Mouse (Mus musculus): ENCODE results near the gene Agrp. TPM values are rescaled to one million over a fixed set of nuclear protein-coding genes. Genes with fewer than 3 reads are reported as not detected.

Agrp gene
- polyA plus RNA-seq, 1 experiment from 2014 or later = 0.75 TPM

GRCm38 (mm10) chr8:105636018-105636962, 903 bp downstream of the Agrp start, which contains the start of gene Ctcf:
Gene Ctcf (plus strand): TSS chr8:105636568.
- Histone ChIP-seq H3K27me3 (replicated peaks; ENCODE audit: insufficient read depth, low read length) (no peaks in the 10 kb centered on the region), H3K36me3 (ENCODE audit: insufficient read depth, low read length) (no peaks in the 10 kb centered on the region), H3K9ac (replicated peaks; ENCODE audit: low read depth) (peak within 1 kb of the TSS; percentile 89), H3K27ac (ENCODE audit: low read length) (peak within 1 kb of the TSS; percentile 99), H3K4me1 (ENCODE audit: insufficient read depth, low read depth, low read length) (peaks cover 7% of the 10 kb centered on the region; the same call in 1 of the 2 replicates), H3K4me2 (replicated peaks; ENCODE audit: low read depth, low read length) (peak within 1 kb of the TSS; percentile 88), H3K9me3 (ENCODE audit: low read length) (no peaks in the 10 kb centered on the region), H3K4me3 (ENCODE audit: low read depth, low read length) (peak within 1 kb of the TSS; percentile 94)
- WGBS = under 1% methylated on average over 47 of the region's 126 CpGs
- peak; percentile 96 for DNase-seq (ENCODE audit: low spot score)
- peak; percentile 94 for ATAC-seq
- no peak for TF ChIP-seq EP300 (IDR thresholded peaks at IDR 0.05)
- TF ChIP-seq CTCF (IDR thresholded peaks at IDR 0.05) = peak; percentile 46

DNA sequence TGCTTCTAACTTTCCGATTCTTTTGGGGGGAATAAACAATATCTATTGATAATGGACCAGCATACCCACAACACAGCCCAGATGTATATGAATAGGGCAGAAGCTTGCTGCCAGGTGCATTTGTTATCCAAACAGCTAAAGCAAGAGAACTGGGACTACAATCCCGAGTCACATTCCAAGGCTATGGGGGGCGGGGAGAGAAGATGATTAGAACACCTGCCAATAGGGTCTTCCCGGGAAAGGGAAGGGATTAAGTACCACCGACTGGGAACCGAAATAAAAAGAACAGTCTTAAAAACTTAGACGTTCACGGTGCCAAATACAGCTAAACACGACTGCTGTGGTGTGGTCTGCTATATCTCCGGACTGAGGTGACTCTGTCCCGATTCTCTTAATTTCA, 1.7 kb downstream of the Agrp start:
- Histone ChIP-seq H3K4me1 (ENCODE audit: insufficient read depth, low read depth, low read length) (peaks cover 7% of the 10 kb centered on the region; the same call in 1 of the 2 replicates), H3K27me3 (replicated peaks; ENCODE audit: insufficient read depth, low read length) (no peaks in the 10 kb centered on the region), H3K9ac (replicated peaks; ENCODE audit: low read depth) (peak overlapping the region; percentile 62), H3K4me3 (ENCODE audit: low read depth, low read length) (peak overlapping the region; percentile 94), H3K4me2 (replicated peaks; ENCODE audit: low read depth, low read length) (peak overlapping the region; percentile 88), H3K27ac (ENCODE audit: low read length) (peak overlapping the region; percentile 99), H3K36me3 (ENCODE audit: insufficient read depth, low read length) (no peaks in the 10 kb centered on the region), H3K9me3 (ENCODE audit: low read length) (no peaks in the 10 kb centered on the region)
- no peak for TF ChIP-seq CTCF (IDR thresholded peaks at IDR 0.05)
- no peak for TF ChIP-seq EP300 (IDR thresholded peaks at IDR 0.05)
- WGBS = 3% methylated on average over 11 of the region's 11 CpGs
- ATAC-seq (no peak), DNase-seq (ENCODE audit: low spot score) (peak; percentile 7)

DNA sequence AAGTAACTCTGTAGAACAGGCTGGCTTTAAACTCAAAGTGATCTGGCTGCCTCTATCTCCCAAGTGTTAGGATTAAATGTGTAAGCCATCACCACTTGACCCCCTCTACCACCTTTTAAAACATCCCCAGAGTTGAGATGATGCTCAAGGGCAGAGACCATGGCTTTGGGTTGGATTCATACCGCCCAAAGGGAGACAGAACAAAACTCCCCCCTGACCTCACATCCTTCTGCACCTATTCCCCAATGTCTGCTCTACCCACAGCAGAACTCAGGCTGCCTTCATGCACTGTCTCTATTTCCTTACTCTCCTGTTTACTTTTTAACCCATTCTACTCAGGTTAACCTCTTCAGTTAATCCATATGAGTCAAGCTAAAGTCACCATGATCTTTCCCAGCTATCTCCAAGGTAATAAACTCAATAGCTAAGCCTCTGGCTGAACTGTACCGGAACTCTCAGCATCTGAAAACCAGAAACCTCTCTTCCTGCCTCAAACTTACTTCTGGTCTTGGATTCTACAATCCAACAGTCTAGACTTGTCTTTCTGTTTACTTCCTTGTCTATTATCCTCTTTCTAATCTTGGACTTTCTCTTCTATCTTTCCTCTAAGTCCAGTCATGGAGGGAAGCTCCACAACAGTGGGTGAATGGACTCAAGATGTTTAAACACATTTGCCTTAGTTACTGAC, 2.3 kb downstream of the Agrp start:
- 80% methylated on average over 2 of the region's 2 CpGs for WGBS
- H3K4me3 ChIP-seq (ENCODE audit: low read depth, low read length) = no peak overlapping the region

GRCm38 (mm10) chr8:105629337-105629736, 7.9 kb downstream of the Agrp start:
- H3K9me3 ChIP-seq (ENCODE audit: low read length) = no peaks in the 10 kb centered on the region
- TF ChIP-seq CTCF (IDR thresholded peaks at IDR 0.05) (no peak), EP300 (IDR thresholded peaks at IDR 0.05) (no peak)
- no peaks in the 10 kb centered on the region for H3K27me3 ChIP-seq (replicated peaks; ENCODE audit: insufficient read depth, low read length)
- H3K9ac ChIP-seq (replicated peaks; ENCODE audit: low read depth) = no peak overlapping the region
- ATAC-seq (no peak), DNase-seq (ENCODE audit: low spot score) (no peak)
- no peak overlapping the region for H3K4me2 ChIP-seq (replicated peaks; ENCODE audit: low read depth, low read length)
- 85% methylated on average over 4 of the region's 4 CpGs for WGBS
- H3K36me3 ChIP-seq (ENCODE audit: insufficient read depth, low read length) = no peaks in the 10 kb centered on the region
- H3K27ac ChIP-seq (ENCODE audit: low read length) = no peak overlapping the region
- H3K4me1 ChIP-seq (ENCODE audit: insufficient read depth, low read depth, low read length) = no peaks in the 10 kb centered on the region
- H3K4me3 ChIP-seq (ENCODE audit: low read depth, low read length) = no peak overlapping the region

More for the DNA sequence above, 2.3 kb downstream of the Agrp start:
- Histone ChIP-seq H3K4me1 (ENCODE audit: insufficient read depth, low read depth, low read length) (peaks cover 7% of the 10 kb centered on the region; the same call in 1 of the 2 replicates), H3K4me2 (replicated peaks; ENCODE audit: low read depth, low read length) (no peak overlapping the region), H3K27ac (ENCODE audit: low read length) (no peak overlapping the region), H3K9me3 (ENCODE audit: low read length) (no peaks in the 10 kb centered on the region), H3K36me3 (ENCODE audit: insufficient read depth, low read length) (no peaks in the 10 kb centered on the region), H3K27me3 (replicated peaks; ENCODE audit: insufficient read depth, low read length) (no peaks in the 10 kb centered on the region), H3K9ac (replicated peaks; ENCODE audit: low read depth) (no peak overlapping the region)
- DNase-seq (ENCODE audit: low spot score) (no peak), ATAC-seq (no peak)
- TF ChIP-seq CTCF (IDR thresholded peaks at IDR 0.05) (no peak), EP300 (IDR thresholded peaks at IDR 0.05) (no peak)

DNA sequence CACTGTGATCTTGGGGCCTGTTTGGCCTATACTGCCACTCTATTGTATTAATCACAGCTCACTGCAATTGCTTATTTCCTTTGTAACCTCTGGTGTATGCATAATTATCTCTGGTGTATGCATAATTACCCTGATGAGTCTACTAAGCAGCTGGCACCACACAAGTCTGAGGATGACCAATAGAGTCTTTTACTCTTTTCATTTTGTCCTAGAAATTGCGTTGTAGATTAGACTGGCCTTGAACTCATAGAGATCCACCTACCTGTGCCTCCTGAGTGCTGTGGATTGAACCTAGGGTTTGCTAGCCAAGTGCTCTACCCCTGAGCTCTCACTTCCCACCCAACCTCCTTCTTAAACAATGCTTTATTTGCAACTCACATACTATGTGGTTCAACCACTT, 11.1 kb downstream of the Agrp start:
- Histone ChIP-seq H3K4me2 (replicated peaks; ENCODE audit: low read depth, low read length) (no peak overlapping the region), H3K27ac (ENCODE audit: low read length) (no peak overlapping the region), H3K4me3 (ENCODE audit: low read depth, low read length) (no peak overlapping the region), H3K4me1 (ENCODE audit: insufficient read depth, low read depth, low read length) (peaks cover 7% of the 10 kb centered on the region; the same call in 1 of the 2 replicates), H3K27me3 (replicated peaks; ENCODE audit: insufficient read depth, low read length) (no peaks in the 10 kb centered on the region), H3K9ac (replicated peaks; ENCODE audit: low read depth) (no peak overlapping the region), H3K36me3 (ENCODE audit: insufficient read depth, low read length) (peaks cover 7% of the 10 kb centered on the region; the same call in 1 of the 2 replicates), H3K9me3 (ENCODE audit: low read length) (no peaks in the 10 kb centered on the region)
- ATAC-seq (no peak), DNase-seq (ENCODE audit: low spot score) (no peak)
- 77% methylated on average over 1 of the region's 1 CpGs for WGBS
- TF ChIP-seq CTCF (IDR thresholded peaks at IDR 0.05) (no peak), EP300 (IDR thresholded peaks at IDR 0.05) (no peak)

DNA sequence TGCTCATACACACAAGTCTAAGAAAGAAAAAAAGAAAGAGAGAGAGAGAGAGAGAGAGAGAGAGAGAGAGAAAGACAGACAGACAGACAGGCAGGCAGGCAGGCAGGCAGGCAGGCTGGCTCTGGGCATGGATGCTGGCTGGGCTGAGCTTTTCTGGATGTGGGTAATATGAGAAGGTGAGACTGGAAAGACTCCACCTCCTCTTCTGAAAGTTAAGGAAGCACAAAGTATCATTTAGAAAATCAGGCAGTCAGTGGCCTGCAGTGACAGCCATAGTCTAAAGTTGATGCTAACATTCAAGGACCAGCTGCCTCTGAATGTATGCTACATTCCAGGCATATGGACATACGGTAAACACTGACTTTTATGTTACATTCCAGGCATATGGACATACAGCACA, 12.4 kb downstream of the Agrp start:
- ATAC-seq = no peak
- H3K9ac ChIP-seq (replicated peaks; ENCODE audit: low read depth) = no peak overlapping the region
- peaks cover 11% of the 10 kb centered on the region; the same call in 1 of the 2 replicates for H3K36me3 ChIP-seq (ENCODE audit: insufficient read depth, low read length)
- no peak overlapping the region for H3K27ac ChIP-seq (ENCODE audit: low read length)
- no peaks in the 10 kb centered on the region for H3K9me3 ChIP-seq (ENCODE audit: low read length)
- no peak overlapping the region for H3K4me3 ChIP-seq (ENCODE audit: low read depth, low read length)
- WGBS = 40% methylated on average over 1 of the region's 1 CpGs
- H3K4me2 ChIP-seq (replicated peaks; ENCODE audit: low read depth, low read length) = no peak overlapping the region
- H3K27me3 ChIP-seq (replicated peaks; ENCODE audit: insufficient read depth, low read length) = no peaks in the 10 kb centered on the region
- no peak for DNase-seq (ENCODE audit: low spot score)
- TF ChIP-seq CTCF (IDR thresholded peaks at IDR 0.05) = no peak
- no peak for TF ChIP-seq EP300 (IDR thresholded peaks at IDR 0.05)
- H3K4me1 ChIP-seq (ENCODE audit: insufficient read depth, low read depth, low read length) = peaks cover 7% of the 10 kb centered on the region; the same call in 1 of the 2 replicates
